Mouse (Mus musculus): ENCODE data around the gene Nop16. TPM values are rescaled to one million over a fixed set of nuclear protein-coding genes. Genes with fewer than 3 reads are reported as not detected.

The Nop16 gene
- polyA plus RNA-seq, 1 experiment from 2014 or later, result 95.6 TPM

GRCm38 (mm10) chr13:54591776-54592356 is 2.0 kb upstream of the Nop16 start:
- H3K36me3 ChIP-seq (ENCODE audit: control insufficient read depth, insufficient read depth, low read length), result no peaks in the 10 kb centered on the region; the same call in 1 of the 2 replicates
- WGBS, result 93% methylated on average over 8 of the region's 8 CpGs
- no peak overlapping the region for H3K27ac ChIP-seq (replicated peaks; ENCODE audit: low read depth, low read length)
- no peak overlapping the region for H3K9ac ChIP-seq (ENCODE audit: low read length)
- H3K27me3 ChIP-seq (ENCODE audit: control insufficient read depth, insufficient read depth, low read length), result no peaks in the 10 kb centered on the region
- H3K4me2 ChIP-seq (ENCODE audit: low read depth, severe bottlenecking), result no peak overlapping the region
- ATAC-seq (ENCODE audit: insufficient number of reproducible peaks, low FRiP score, low TSS enrichment, low read depth) (no peak), DNase-seq (ENCODE audit: low spot score) (no peak)
- H3K4me3 ChIP-seq (ENCODE audit: low read depth, low read length), result no peak overlapping the region
- H3K4me1 ChIP-seq (ENCODE audit: control insufficient read depth, insufficient read depth, low read length), result peaks cover 4% of the 10 kb centered on the region
- H3K9me3 ChIP-seq (ENCODE audit: control insufficient read depth, low read length), result no peaks in the 10 kb centered on the region

GRCm38 (mm10) chr13:54589414-54589995 is 385 bp downstream of the Nop16 start:
- H3K36me3 ChIP-seq (ENCODE audit: control insufficient read depth, insufficient read depth, low read length), result peaks cover 3% of the 10 kb centered on the region; the same call in 1 of the 2 replicates
- WGBS, result 2% methylated on average over 24 of the region's 24 CpGs
- peak; percentile 7; the same call in 1 of the 2 replicates for ATAC-seq (ENCODE audit: insufficient number of reproducible peaks, low FRiP score, low TSS enrichment, low read depth)

GRCm38 (mm10) chr13:54585831-54586230 is 4.1 kb downstream of the Nop16 start:
- Histone ChIP-seq H3K9me3 (ENCODE audit: control insufficient read depth, low read length) (no peaks in the 10 kb centered on the region), H3K36me3 (ENCODE audit: control insufficient read depth, insufficient read depth, low read length) (peaks cover 19% of the 10 kb centered on the region; the same call in 1 of the 2 replicates), H3K4me1 (ENCODE audit: control insufficient read depth, insufficient read depth, low read length) (no peaks in the 10 kb centered on the region; the same call in 1 of the 2 replicates), H3K27ac (replicated peaks; ENCODE audit: low read depth, low read length) (no peak overlapping the region), H3K4me3 (ENCODE audit: low read depth, low read length) (no peak overlapping the region), H3K9ac (ENCODE audit: low read length) (no peak overlapping the region), H3K27me3 (ENCODE audit: control insufficient read depth, insufficient read depth, low read length) (no peaks in the 10 kb centered on the region), H3K4me2 (ENCODE audit: low read depth, severe bottlenecking) (no peak overlapping the region)
- no peak for ATAC-seq (ENCODE audit: insufficient number of reproducible peaks, low FRiP score, low TSS enrichment, low read depth)
- no peak for DNase-seq (ENCODE audit: low spot score)
- WGBS, result 90% methylated on average over 11 of the region's 11 CpGs

More at GRCm38 (mm10) chr13:54589414-54589995, 385 bp downstream of the Nop16 start:
- H3K27me3 ChIP-seq (ENCODE audit: control insufficient read depth, insufficient read depth, low read length), result no peaks in the 10 kb centered on the region
- H3K27ac ChIP-seq (replicated peaks; ENCODE audit: low read depth, low read length), result no peak overlapping the region
- DNase-seq (ENCODE audit: low spot score), result no peak
- no peaks in the 10 kb centered on the region for H3K9me3 ChIP-seq (ENCODE audit: control insufficient read depth, low read length)
- peak overlapping the region; percentile 70 for H3K9ac ChIP-seq (ENCODE audit: low read length)
- peak overlapping the region; percentile 70 for H3K4me2 ChIP-seq (ENCODE audit: low read depth, severe bottlenecking)
- peak overlapping the region; percentile 92 for H3K4me3 ChIP-seq (ENCODE audit: low read depth, low read length)
- H3K4me1 ChIP-seq (ENCODE audit: control insufficient read depth, insufficient read depth, low read length), result peaks cover 4% of the 10 kb centered on the region

GRCm38 (mm10) chr13:54582860-54583259 is 7.0 kb downstream of the Nop16 start:
- H3K27me3 ChIP-seq (ENCODE audit: control insufficient read depth, insufficient read depth, low read length), result no peaks in the 10 kb centered on the region
- H3K4me3 ChIP-seq (ENCODE audit: low read depth, low read length), result no peak overlapping the region
- no peak overlapping the region for H3K9ac ChIP-seq (ENCODE audit: low read length)
- H3K36me3 ChIP-seq (ENCODE audit: control insufficient read depth, insufficient read depth, low read length), result peaks cover 31% of the 10 kb centered on the region
- WGBS, result 90% methylated on average over 5 of the region's 5 CpGs
- no peak overlapping the region for H3K27ac ChIP-seq (replicated peaks; ENCODE audit: low read depth, low read length)
- H3K9me3 ChIP-seq (ENCODE audit: control insufficient read depth, low read length), result no peaks in the 10 kb centered on the region
- no peak for ATAC-seq (ENCODE audit: insufficient number of reproducible peaks, low FRiP score, low TSS enrichment, low read depth)
- no peaks in the 10 kb centered on the region for H3K4me1 ChIP-seq (ENCODE audit: control insufficient read depth, insufficient read depth, low read length)
- no peak overlapping the region for H3K4me2 ChIP-seq (ENCODE audit: low read depth, severe bottlenecking)
- DNase-seq (ENCODE audit: low spot score), result no peak

- Histone ChIP-seq H3K27ac (replicated peaks; ENCODE audit: low read depth, low read length) (no peak overlapping the region), H3K4me2 (ENCODE audit: low read depth, severe bottlenecking) (no peak overlapping the region), H3K9ac (ENCODE audit: low read length) (no peak overlapping the region), H3K9me3 (ENCODE audit: control insufficient read depth, low read length) (no peaks in the 10 kb centered on the region), H3K36me3 (ENCODE audit: control insufficient read depth, insufficient read depth, low read length) (peaks cover 34% of the 10 kb centered on the region), H3K27me3 (ENCODE audit: control insufficient read depth, insufficient read depth, low read length) (no peaks in the 10 kb centered on the region), H3K4me3 (ENCODE audit: low read depth, low read length) (no peak overlapping the region), H3K4me1 (ENCODE audit: control insufficient read depth, insufficient read depth, low read length) (no peaks in the 10 kb centered on the region)
- no peak for DNase-seq (ENCODE audit: low spot score)
- 87% methylated on average over 10 of the region's 10 CpGs for WGBS
- no peak for ATAC-seq (ENCODE audit: insufficient number of reproducible peaks, low FRiP score, low TSS enrichment, low read depth)
Observed at GRCm38 (mm10) chr13:54582126-54582525, 7.8 kb downstream of the Nop16 start.

GRCm38 (mm10) chr13:54581385-54581784 is 8.5 kb downstream of the Nop16 start:
- H3K27me3 ChIP-seq (ENCODE audit: control insufficient read depth, insufficient read depth, low read length), result no peaks in the 10 kb centered on the region
- ATAC-seq (ENCODE audit: insufficient number of reproducible peaks, low FRiP score, low TSS enrichment, low read depth), result no peak
- 95% methylated on average over 2 of the region's 2 CpGs for WGBS

GRCm38 (mm10) chr13:54577652-54578507 is 12.0 kb downstream of the Nop16 start:
- H3K9ac ChIP-seq (ENCODE audit: low read length), result no peak overlapping the region
- H3K4me3 ChIP-seq (ENCODE audit: low read depth, low read length), result no peak overlapping the region
- no peaks in the 10 kb centered on the region for H3K9me3 ChIP-seq (ENCODE audit: control insufficient read depth, low read length)
- no peak overlapping the region for H3K4me2 ChIP-seq (ENCODE audit: low read depth, severe bottlenecking)
- ATAC-seq (ENCODE audit: insufficient number of reproducible peaks, low FRiP score, low TSS enrichment, low read depth), result no peak
- H3K27ac ChIP-seq (replicated peaks; ENCODE audit: low read depth, low read length), result no peak overlapping the region
- DNase-seq (ENCODE audit: low spot score), result no peak
- 90% methylated on average over 21 of the region's 21 CpGs for WGBS
- peaks cover 4% of the 10 kb centered on the region; the same call in 1 of the 2 replicates for H3K4me1 ChIP-seq (ENCODE audit: control insufficient read depth, insufficient read depth, low read length)
- H3K36me3 ChIP-seq (ENCODE audit: control insufficient read depth, insufficient read depth, low read length), result peaks cover 25% of the 10 kb centered on the region
- no peaks in the 10 kb centered on the region for H3K27me3 ChIP-seq (ENCODE audit: control insufficient read depth, insufficient read depth, low read length)

More at GRCm38 (mm10) chr13:54581385-54581784, 8.5 kb downstream of the Nop16 start:
- Histone ChIP-seq H3K9me3 (ENCODE audit: control insufficient read depth, low read length) (no peaks in the 10 kb centered on the region), H3K9ac (ENCODE audit: low read length) (no peak overlapping the region), H3K4me3 (ENCODE audit: low read depth, low read length) (no peak overlapping the region), H3K4me1 (ENCODE audit: control insufficient read depth, insufficient read depth, low read length) (no peaks in the 10 kb centered on the region), H3K4me2 (ENCODE audit: low read depth, severe bottlenecking) (no peak overlapping the region), H3K27ac (replicated peaks; ENCODE audit: low read depth, low read length) (no peak overlapping the region), H3K36me3 (ENCODE audit: control insufficient read depth, insufficient read depth, low read length) (peaks cover 34% of the 10 kb centered on the region)
- no peak for DNase-seq (ENCODE audit: low spot score)

GRCm38 (mm10) chr13:54575489-54575888 is 14.4 kb downstream of the Nop16 start:
- peak overlapping the region; percentile 78 for H3K9ac ChIP-seq (ENCODE audit: low read length)
- peak overlapping the region; percentile 22; the same call in 1 of the 2 replicates for H3K27ac ChIP-seq (replicated peaks; ENCODE audit: low read depth, low read length)
- peak overlapping the region; percentile 90 for H3K4me2 ChIP-seq (ENCODE audit: low read depth, severe bottlenecking)
- peaks cover 4% of the 10 kb centered on the region; the same call in 1 of the 2 replicates for H3K4me1 ChIP-seq (ENCODE audit: control insufficient read depth, insufficient read depth, low read length)
- no peaks in the 10 kb centered on the region for H3K9me3 ChIP-seq (ENCODE audit: control insufficient read depth, low read length)
- DNase-seq (ENCODE audit: low spot score) (peak; percentile 31), ATAC-seq (ENCODE audit: insufficient number of reproducible peaks, low FRiP score, low TSS enrichment, low read depth) (no peak)
- no peaks in the 10 kb centered on the region for H3K27me3 ChIP-seq (ENCODE audit: control insufficient read depth, insufficient read depth, low read length)
- peak overlapping the region; percentile 86 for H3K4me3 ChIP-seq (ENCODE audit: low read depth, low read length)
- H3K36me3 ChIP-seq (ENCODE audit: control insufficient read depth, insufficient read depth, low read length), result peaks cover 11% of the 10 kb centered on the region
- WGBS, result 2% methylated on average over 19 of the region's 19 CpGs

Measured in limb, embryonic 11.5 days (tissue).